Mouse (Mus musculus): ENCODE data around the gene Sh3gl3.

DNA sequence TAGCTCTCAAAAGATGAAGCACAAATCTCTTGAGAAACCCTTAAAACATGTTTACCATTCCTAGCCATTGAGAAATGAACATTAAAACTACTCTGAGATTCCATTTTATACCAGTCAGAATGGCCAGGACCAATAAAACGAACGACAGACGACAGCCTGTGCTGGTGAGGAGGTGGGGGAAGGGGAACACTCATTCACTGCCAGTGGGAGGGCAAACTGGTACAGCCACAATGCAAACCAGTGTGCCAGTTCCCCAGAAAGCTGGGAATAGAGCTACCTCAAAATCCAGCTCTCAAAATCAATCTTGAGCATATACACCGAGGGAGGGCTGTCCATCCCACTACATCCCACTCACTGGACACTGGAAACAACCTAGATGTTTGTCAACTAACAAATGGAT lies 153.6 kb downstream of the Sh3gl3 start:
- no peak for TF ChIP-seq CTCF (IDR thresholded peaks at IDR 0.05; ENCODE audit: low read depth, low read length)
- TF ChIP-seq POLR2A (IDR thresholded peaks at IDR 0.05; ENCODE audit: borderline replicate concordance, low read depth, low read length), result no peak
